Mouse (Mus musculus) thymus, adult 2 months (tissue): Measurements from ENCODE around the gene BC051665.
A peak's percentile ranks its signal among the peaks of the same experiment; 100 is the strongest.

Experiments used
- CTCF ChIP-seq: fragments of 200-500 bp; IDR thresholded peaks from 2 replicates; pipeline ENCODE4 v1.5.1; 2012; ENCODE audit warnings: mild to moderate bottlenecking, control low read depth, low read length, moderate library complexity, borderline replicate concordance; ENCODE audit not compliant: control insufficient read depth, poor library complexity, insufficient read depth; ENCODE audit errors: extremely low read depth
- POLR2A ChIP-seq: fragments of 200-500 bp; IDR thresholded peaks from 2 replicates; pipeline ENCODE4 v1.6.1; 2012; ENCODE audit warnings: mild to moderate bottlenecking, low read length, control low read depth, moderate library complexity; ENCODE audit not compliant: control insufficient read depth, poor library complexity, insufficient read depth; ENCODE audit errors: extremely low read depth

DNA sequence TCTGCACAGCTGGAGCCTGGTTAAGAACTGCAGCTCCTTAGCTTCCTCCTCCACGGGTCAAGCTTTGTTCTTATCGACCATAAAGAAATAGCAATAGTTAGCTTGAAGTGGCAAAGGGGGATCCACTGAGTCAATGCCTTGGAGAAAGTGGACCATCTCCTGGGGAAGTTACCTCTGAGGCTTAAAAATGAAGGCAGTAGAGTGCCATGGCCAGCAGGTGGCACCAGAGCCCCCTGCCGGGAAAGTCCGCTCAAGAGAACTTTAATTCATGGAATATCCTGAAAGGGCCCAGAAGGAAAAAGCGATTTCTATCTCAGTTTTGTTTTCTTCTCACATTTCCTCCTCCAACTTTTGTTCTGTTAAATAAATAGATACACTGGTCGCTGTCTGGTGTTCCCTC lies 27.0 kb downstream of the BC051665 start:
- no peak for TF ChIP-seq POLR2A
- peak; percentile 83; the same call in 1 of the 2 replicates for TF ChIP-seq CTCF
